ENCODE assay signal across 9 mouse cellular contexts in genomic region chr7:83810141-83811100, GRCm38 (mm10). TPM values are rescaled to one million over a fixed set of nuclear protein-coding genes. Genes with fewer than 3 reads are reported as not detected.
DNase-seq lines count a peak whose midpoint lies in the region; ATAC-seq and TF ChIP-seq lines count a peak whose summit lies in the region.
"Had no signal": no experiment of that assay in that cellular context is flagged by ENCODE, and none has a peak within 500 bp of the region (broad histone marks: within the 10 kb centered on the region; RNA-seq: fewer than 3 reads in every experiment).

No protein-coding gene starts in this region.

- no peak for TF ChIP-seq CTCF in heart, postnatal 0 days (IDR thresholded peaks at IDR 0.05; ENCODE audit: low read depth)

- peak overlapping the region; percentile 24 for H3K4me3 ChIP-seq in forebrain, embryonic 10.5 days
- H3K4me3 ChIP-seq in forebrain, embryonic 15.5 days, result no peak overlapping the region
- no peak overlapping the region for H3K4me3 ChIP-seq in heart, postnatal 0 days (ENCODE audit: low read depth, low read length)
- H3K4me3 ChIP-seq in limb, embryonic 11.5 days (ENCODE audit: low read depth, low read length), result no peak overlapping the region
- H3K4me3 ChIP-seq in midbrain, embryonic 10.5 days, result peak overlapping the region; percentile 41

- no peak overlapping the region for H3K4me2 ChIP-seq in forebrain, embryonic 15.5 days (replicated peaks)
- H3K4me2 ChIP-seq in heart, postnatal 0 days (ENCODE audit: low read depth, low read length), result 0 out of 2 replicates have a peak overlapping the region, but pooled peaks have one; percentile 24
- H3K4me2 ChIP-seq in limb, embryonic 11.5 days (ENCODE audit: low read depth, severe bottlenecking), result no peak overlapping the region

- no peak overlapping the region for H3K9ac ChIP-seq in forebrain, embryonic 15.5 days (replicated peaks)
- no peak overlapping the region for H3K9ac ChIP-seq in heart, postnatal 0 days (replicated peaks; ENCODE audit: low read depth, low read length)
- no peak overlapping the region for H3K9ac ChIP-seq in limb, embryonic 11.5 days (ENCODE audit: low read length)

- DNase-seq in forebrain, embryonic 10.5 days (ENCODE audit: extremely low spot score, low spot score), result peak; percentile 29
- peak; percentile 42 for DNase-seq in embryo, embryonic 10 days (ENCODE audit: low spot score)
- peak; percentile 65 for DNase-seq in heart, postnatal 0 days (ENCODE audit: low spot score)
- no peak for DNase-seq in limb, embryonic 11.5 days (ENCODE audit: low spot score)
- DNase-seq in midbrain, embryonic 10.5 days (ENCODE audit: low spot score), result peak; percentile 59
- DNase-seq in urinary bladder, adult 2 months (ENCODE audit: low spot score), result no peak
- DNase-seq in layer of hippocampus, postnatal 36 days, result no peak

- H3K27me3 ChIP-seq in forebrain, embryonic 10.5 days (ENCODE audit: poor library complexity, severe bottlenecking), result 0 out of 2 replicates have a peak, but pooled peaks cover 4% of the 10 kb centered on the region
- H3K27me3 ChIP-seq in forebrain, embryonic 15.5 days, result no peaks in the 10 kb centered on the region
- no peaks in the 10 kb centered on the region for H3K27me3 ChIP-seq in heart, postnatal 0 days (ENCODE audit: control insufficient read depth, insufficient read depth, low read length)
- no peaks in the 10 kb centered on the region for H3K27me3 ChIP-seq in limb, embryonic 11.5 days (ENCODE audit: control insufficient read depth, insufficient read depth, low read length)
- H3K27me3 ChIP-seq in midbrain, embryonic 10.5 days (ENCODE audit: low read depth, poor library complexity, severe bottlenecking), result no peaks in the 10 kb centered on the region
- H3K27me3 ChIP-seq: CH12.LX had no signal

- no peak for ATAC-seq in forebrain, embryonic 15.5 days (replicated peaks)
- peak; percentile 68 for ATAC-seq in heart, postnatal 0 days (ENCODE audit: insufficient read depth, low read depth)
- no peak for ATAC-seq in limb, embryonic 11.5 days (ENCODE audit: insufficient number of reproducible peaks, low FRiP score, low TSS enrichment, low read depth)

- WGBS in forebrain, embryonic 10.5 days, result 10% methylated on average over 15 of the region's 15 CpGs
- WGBS in forebrain, embryonic 15.5 days, result 19% methylated on average over 15 of the region's 15 CpGs
- WGBS in heart, postnatal 0 days, result 30% methylated on average over 15 of the region's 15 CpGs
- 30% methylated on average over 15 of the region's 15 CpGs for WGBS in limb, embryonic 11.5 days
- WGBS in midbrain, embryonic 10.5 days, result 8% methylated on average over 15 of the region's 15 CpGs

- TF ChIP-seq EP300 in heart, postnatal 0 days (IDR thresholded peaks at IDR 0.05; ENCODE audit: low read depth), result 0 out of 2 replicates have a peak, but pooled peaks have one; percentile 46

- H3K4me1 ChIP-seq in forebrain, embryonic 10.5 days, result peaks cover 62% of the 10 kb centered on the region
- peaks cover 25% of the 10 kb centered on the region for H3K4me1 ChIP-seq in forebrain, embryonic 15.5 days
- H3K4me1 ChIP-seq in heart, postnatal 0 days (ENCODE audit: control insufficient read depth, insufficient read depth), result peaks cover 21% of the 10 kb centered on the region; the same call in 1 of the 2 replicates
- peaks cover 34% of the 10 kb centered on the region for H3K4me1 ChIP-seq in limb, embryonic 11.5 days (ENCODE audit: control insufficient read depth, insufficient read depth, low read length)
- H3K4me1 ChIP-seq in midbrain, embryonic 10.5 days, result peaks cover 54% of the 10 kb centered on the region

- peak overlapping the region; percentile 90 for H3K27ac ChIP-seq in forebrain, embryonic 10.5 days
- no peak overlapping the region for H3K27ac ChIP-seq in forebrain, embryonic 15.5 days (replicated peaks)
- peak overlapping the region; percentile 74 for H3K27ac ChIP-seq in heart, postnatal 0 days (ENCODE audit: low read depth)
- 0 out of 2 replicates have a peak overlapping the region, but pooled peaks have one; percentile 23 for H3K27ac ChIP-seq in limb, embryonic 11.5 days (replicated peaks; ENCODE audit: low read depth, low read length)
- peak overlapping the region; percentile 78 for H3K27ac ChIP-seq in midbrain, embryonic 10.5 days (replicated peaks)

- H3K36me3 ChIP-seq in forebrain, embryonic 10.5 days (replicated peaks), result no peaks in the 10 kb centered on the region
- no peaks in the 10 kb centered on the region for H3K36me3 ChIP-seq in forebrain, embryonic 15.5 days
- no peaks in the 10 kb centered on the region for H3K36me3 ChIP-seq in heart, postnatal 0 days (replicated peaks; ENCODE audit: control insufficient read depth, insufficient read depth, low read length)
- no peaks in the 10 kb centered on the region for H3K36me3 ChIP-seq in limb, embryonic 11.5 days (ENCODE audit: control insufficient read depth, insufficient read depth, low read length)
- no peaks in the 10 kb centered on the region for H3K36me3 ChIP-seq in midbrain, embryonic 10.5 days

- 0 out of 2 replicates have a peak, but pooled peaks cover 4% of the 10 kb centered on the region for H3K9me3 ChIP-seq in forebrain, embryonic 10.5 days
- H3K9me3 ChIP-seq in forebrain, embryonic 15.5 days, result no peaks in the 10 kb centered on the region
- H3K9me3 ChIP-seq in heart, postnatal 0 days (replicated peaks; ENCODE audit: control insufficient read depth, low read length), result no peaks in the 10 kb centered on the region
- no peaks in the 10 kb centered on the region for H3K9me3 ChIP-seq in limb, embryonic 11.5 days (ENCODE audit: control insufficient read depth, low read length)
- no peaks in the 10 kb centered on the region for H3K9me3 ChIP-seq in midbrain, embryonic 10.5 days (replicated peaks)

RNA-seq across cellular contexts. Expression of gene Cfap161, which starts 15.7 kb away (rescaled TPM):
- polyA plus RNA-seq in forebrain, embryonic 10.5 days (2016; fragmentation: Nextera tagmentation; extraction: Ambion mirVana), result 0.12 TPM in 1 of 2 replicates, not detected in the other
- polyA plus RNA-seq in forebrain, embryonic 15.5 days (2015; fragmentation: Nextera tagmentation; extraction: Ambion mirVana), result 0.82 and 1.5 TPM in 2 replicates
- total RNA-seq in heart, postnatal 0 days (2014; rRNA removed; ENCODE audit: low replicate concordance), result 0.50 TPM in 1 of 2 replicates, not detected in the other
- polyA plus RNA-seq in heart, postnatal 0 days (2015; fragmentation: Nextera tagmentation; extraction: Ambion mirVana), result 0.78 and 0.90 TPM in 2 replicates
- 0.19 and 0.35 TPM in 2 replicates for polyA plus RNA-seq in limb, embryonic 11.5 days (2014; fragmentation: Nextera tagmentation; extraction: Ambion mirVana)
- 0.09 TPM in 1 of 2 replicates, not detected in the other for polyA plus RNA-seq in midbrain, embryonic 10.5 days (2016; fragmentation: Nextera tagmentation; extraction: Ambion mirVana)
- polyA plus RNA-seq in urinary bladder, adult 2 months (2012; rRNA removed), result 0.10 TPM in 1 of 2 replicates, not detected in the other
- total RNA-seq in layer of hippocampus, postnatal 36 days (2021), result 1 to 10 TPM; 1.7 TPM

Comparison
In these comparisons a context has a peak if more than half of its experiments do, and no peak if none do; other contexts are left out.
1. H3K4me3 ChIP-seq: peak in forebrain, embryonic 10.5 days (single experiment) and midbrain, embryonic 10.5 days (single experiment); none in forebrain, embryonic 15.5 days (single experiment), heart, postnatal 0 days (single experiment) and limb, embryonic 11.5 days (single experiment).
2. DNase-seq: peak in forebrain, embryonic 10.5 days (single experiment), embryo, embryonic 10 days (single experiment), heart, postnatal 0 days (single experiment) and midbrain, embryonic 10.5 days (single experiment); none in limb, embryonic 11.5 days (single experiment), urinary bladder, adult 2 months (single experiment) and layer of hippocampus, postnatal 36 days (0 of 2).